Mouse (Mus musculus): Measurements from ENCODE around the gene Nmral1. TPM values are rescaled to one million over a fixed set of nuclear protein-coding genes. Genes with fewer than 3 reads are reported as not detected.
A peak's percentile ranks its signal among the peaks of the same experiment; 100 is the strongest.
"Not testable (repeated sequence)": the region's sequence is repeated elsewhere in the genome, so short reads cannot be mapped to it uniquely, and the experiment has no call there.

Nmral1 gene
- polyA plus RNA-seq, 1 experiment from 2014 or later = 94.4 TPM

GRCm38 (mm10) chr16:4684457-4684791, 34.7 kb downstream of the Nmral1 start:
- Histone ChIP-seq H3K9ac (replicated peaks; ENCODE audit: low read depth, low read length) (peak overlapping the region; percentile 96), H3K36me3 (ENCODE audit: control insufficient read depth, insufficient read depth) (peaks cover 8% of the 10 kb centered on the region), H3K27me3 (replicated peaks; ENCODE audit: control insufficient read depth, insufficient read depth, low read length) (no peaks in the 10 kb centered on the region), H3K4me1 (replicated peaks; ENCODE audit: control insufficient read depth, insufficient read depth, low read length) (peaks cover 15% of the 10 kb centered on the region), H3K4me3 (replicated peaks; ENCODE audit: low read length) (peak overlapping the region; percentile 93), H3K27ac (ENCODE audit: low read length) (no peak overlapping the region), H3K9me3 (ENCODE audit: control insufficient read depth, low read length) (no peaks in the 10 kb centered on the region), H3K4me2 (ENCODE audit: low read length) (peak overlapping the region; percentile 95)
- no peak; the same call in 1 of the 2 replicates for ATAC-seq
- 3% methylated on average over 9 of the region's 9 CpGs for WGBS

GRCm38 (mm10) chr16:4683581-4684456, 35.3 kb downstream of the Nmral1 start:
- H3K36me3 ChIP-seq (ENCODE audit: control insufficient read depth, insufficient read depth) = 0 out of 2 replicates have a peak, but pooled peaks cover 3% of the 10 kb centered on the region
- peak; percentile 90 for ATAC-seq
- H3K4me3 ChIP-seq (replicated peaks; ENCODE audit: low read length) = peak overlapping the region; percentile 93
- WGBS = under 1% methylated on average over 54 of the region's 54 CpGs
- no peaks in the 10 kb centered on the region for H3K9me3 ChIP-seq (ENCODE audit: control insufficient read depth, low read length)
- H3K9ac ChIP-seq (replicated peaks; ENCODE audit: low read depth, low read length) = peak overlapping the region; percentile 96
- no peaks in the 10 kb centered on the region for H3K27me3 ChIP-seq (replicated peaks; ENCODE audit: control insufficient read depth, insufficient read depth, low read length)
- peaks cover 20% of the 10 kb centered on the region for H3K4me1 ChIP-seq (replicated peaks; ENCODE audit: control insufficient read depth, insufficient read depth, low read length)
- H3K27ac ChIP-seq (ENCODE audit: low read length) = peak overlapping the region; percentile 81
- peak overlapping the region; percentile 95 for H3K4me2 ChIP-seq (ENCODE audit: low read length)

GRCm38 (mm10) chr16:4683193-4683580, 36.0 kb downstream of the Nmral1 start:
- Histone ChIP-seq H3K9me3 (ENCODE audit: control insufficient read depth, low read length) (no peaks in the 10 kb centered on the region), H3K4me1 (replicated peaks; ENCODE audit: control insufficient read depth, insufficient read depth, low read length) (peaks cover 24% of the 10 kb centered on the region), H3K27me3 (replicated peaks; ENCODE audit: control insufficient read depth, insufficient read depth, low read length) (no peaks in the 10 kb centered on the region), H3K27ac (ENCODE audit: low read length) (peak overlapping the region; percentile 81), H3K9ac (replicated peaks; ENCODE audit: low read depth, low read length) (peak overlapping the region; percentile 96), H3K4me3 (replicated peaks; ENCODE audit: low read length) (peak overlapping the region; percentile 93), H3K4me2 (ENCODE audit: low read length) (peak overlapping the region; percentile 95), H3K36me3 (ENCODE audit: control insufficient read depth, insufficient read depth) (0 out of 2 replicates have a peak, but pooled peaks cover 3% of the 10 kb centered on the region)
- 38% methylated on average over 9 of the region's 9 CpGs for WGBS
- ATAC-seq = no peak

- H3K9me3 ChIP-seq (ENCODE audit: control insufficient read depth, low read length) = no peaks in the 10 kb centered on the region
- H3K4me2 ChIP-seq (ENCODE audit: low read length) = peak overlapping the region; percentile 95; the same call in 1 of the 2 replicates
- 0 out of 2 replicates have a peak, but pooled peaks cover 1% of the 10 kb centered on the region for H3K36me3 ChIP-seq (ENCODE audit: control insufficient read depth, insufficient read depth)
- no peak for ATAC-seq
- 83% methylated on average over 4 of the region's 4 CpGs for WGBS
- peak overlapping the region; percentile 93; the same call in 1 of the 2 replicates for H3K4me3 ChIP-seq (replicated peaks; ENCODE audit: low read length)
- H3K9ac ChIP-seq (replicated peaks; ENCODE audit: low read depth, low read length) = no peak overlapping the region
- no peaks in the 10 kb centered on the region for H3K27me3 ChIP-seq (replicated peaks; ENCODE audit: control insufficient read depth, insufficient read depth, low read length)
- peaks cover 24% of the 10 kb centered on the region for H3K4me1 ChIP-seq (replicated peaks; ENCODE audit: control insufficient read depth, insufficient read depth, low read length)
- H3K27ac ChIP-seq (ENCODE audit: low read length) = no peak overlapping the region
Observed at GRCm38 (mm10) chr16:4682628-4683179, 36.5 kb downstream of the Nmral1 start.

- not testable (repeated sequence) for H3K9ac ChIP-seq (replicated peaks; ENCODE audit: low read depth, low read length); H3K27ac ChIP-seq (ENCODE audit: low read length); H3K4me3 ChIP-seq (replicated peaks; ENCODE audit: low read length); H3K9me3 ChIP-seq (ENCODE audit: control insufficient read depth, low read length); H3K36me3 ChIP-seq (ENCODE audit: control insufficient read depth, insufficient read depth); ATAC-seq; H3K4me2 ChIP-seq (ENCODE audit: low read length); H3K27me3 ChIP-seq (replicated peaks; ENCODE audit: control insufficient read depth, insufficient read depth, low read length)
- H3K4me1 ChIP-seq (replicated peaks; ENCODE audit: control insufficient read depth, insufficient read depth, low read length) = peaks cover 24% of the 10 kb centered on the region
- 83% methylated on average over 3 of the region's 3 CpGs for WGBS
Observed at GRCm38 (mm10) chr16:4680922-4681455, 38.2 kb downstream of the Nmral1 start.

- peak; percentile 89 for ATAC-seq
- Histone ChIP-seq H3K4me3 (replicated peaks; ENCODE audit: low read length) (peak within 1 kb of the TSS; percentile 73), H3K9me3 (ENCODE audit: control insufficient read depth, low read length) (no peaks in the 10 kb centered on the region), H3K4me2 (ENCODE audit: low read length) (peak within 1 kb of the TSS; percentile 96), H3K4me1 (replicated peaks; ENCODE audit: control insufficient read depth, insufficient read depth, low read length) (peaks cover 14% of the 10 kb centered on the region), H3K9ac (replicated peaks; ENCODE audit: low read depth, low read length) (peak within 1 kb of the TSS; percentile 72), H3K27ac (ENCODE audit: low read length) (no peak within 1 kb of the TSS), H3K27me3 (replicated peaks; ENCODE audit: control insufficient read depth, insufficient read depth, low read length) (no peaks in the 10 kb centered on the region), H3K36me3 (ENCODE audit: control insufficient read depth, insufficient read depth) (peaks cover 5% of the 10 kb centered on the region; the same call in 1 of the 2 replicates)
- WGBS = under 1% methylated on average over 47 of the region's 47 CpGs
Observed at GRCm38 (mm10) chr16:4679121-4680018, 39.8 kb downstream of the Nmral1 start, which contains the start of gene Coro7. Gene Coro7 (minus strand): TSS chr16:4679777.

GRCm38 (mm10) chr16:4678080-4678479, 41.1 kb downstream of the Nmral1 start:
- Histone ChIP-seq H3K9ac (replicated peaks; ENCODE audit: low read depth, low read length) (no peak overlapping the region), H3K27ac (ENCODE audit: low read length) (no peak overlapping the region), H3K9me3 (ENCODE audit: control insufficient read depth, low read length) (no peaks in the 10 kb centered on the region), H3K4me3 (replicated peaks; ENCODE audit: low read length) (no peak overlapping the region), H3K4me2 (ENCODE audit: low read length) (no peak overlapping the region), H3K27me3 (replicated peaks; ENCODE audit: control insufficient read depth, insufficient read depth, low read length) (no peaks in the 10 kb centered on the region), H3K4me1 (replicated peaks; ENCODE audit: control insufficient read depth, insufficient read depth, low read length) (peaks cover 11% of the 10 kb centered on the region), H3K36me3 (ENCODE audit: control insufficient read depth, insufficient read depth) (peaks cover 5% of the 10 kb centered on the region; the same call in 1 of the 2 replicates)
- ATAC-seq = no peak
- 85% methylated on average over 5 of the region's 5 CpGs for WGBS

- peaks cover 9% of the 10 kb centered on the region; the same call in 1 of the 2 replicates for H3K4me1 ChIP-seq (replicated peaks; ENCODE audit: control insufficient read depth, insufficient read depth, low read length)
- H3K27ac ChIP-seq (ENCODE audit: low read length) = no peak overlapping the region
- H3K27me3 ChIP-seq (replicated peaks; ENCODE audit: control insufficient read depth, insufficient read depth, low read length) = no peaks in the 10 kb centered on the region
- no peaks in the 10 kb centered on the region for H3K9me3 ChIP-seq (ENCODE audit: control insufficient read depth, low read length)
- H3K4me2 ChIP-seq (ENCODE audit: low read length) = no peak overlapping the region
- H3K9ac ChIP-seq (replicated peaks; ENCODE audit: low read depth, low read length) = no peak overlapping the region
- WGBS = 95% methylated on average over 5 of the region's 5 CpGs
- peaks cover 5% of the 10 kb centered on the region; the same call in 1 of the 2 replicates for H3K36me3 ChIP-seq (ENCODE audit: control insufficient read depth, insufficient read depth)
- H3K4me3 ChIP-seq (replicated peaks; ENCODE audit: low read length) = no peak overlapping the region
- no peak for ATAC-seq
Observed at GRCm38 (mm10) chr16:4676836-4677235, 42.3 kb downstream of the Nmral1 start.
